Mouse (Mus musculus) heart, embryonic 12.5 days (tissue): Measurements from ENCODE around the gene Smco2. TPM values are rescaled to one million over a fixed set of nuclear protein-coding genes. Genes with fewer than 3 reads are reported as not detected.

Experiments used
- ATAC-seq: fragments of 200-750 bp; cut with Nextera tagmentation; 2 replicates; pipeline ENCODE4 v1.8.0; 2017; ENCODE audit warnings: moderate TSS enrichment, moderate library complexity; ENCODE audit not compliant: insufficient number of reproducible peaks, low FRiP score
- H3K27ac ChIP-seq: fragments of 300-500 bp; sonication (generic); 2 replicates; pipeline ENCODE4 v1.5.1; 2016; ENCODE audit warnings: mild to moderate bottlenecking, moderate library complexity; ENCODE audit not compliant: poor library complexity, severe bottlenecking
- H3K27me3 ChIP-seq: fragments of 300-500 bp; sonication (generic); replicated peaks from 2 replicates; pipeline ENCODE4 v1.6.1; 2016; ENCODE audit warnings: mild to moderate bottlenecking, moderate library complexity
- H3K36me3 ChIP-seq: fragments of 300-500 bp; sonication (generic); 2 replicates; pipeline ENCODE4 v1.6.1; 2016; ENCODE audit warnings: mild to moderate bottlenecking, moderate library complexity
- H3K4me1 ChIP-seq: fragments of 300-500 bp; sonication (generic); replicated peaks from 2 replicates; pipeline ENCODE4 v1.6.1; 2016; ENCODE audit warnings: mild to moderate bottlenecking
- H3K4me2 ChIP-seq: fragments of 300-500 bp; sonication (generic); 2 replicates; pipeline ENCODE4 v1.6.1; 2016; ENCODE audit warnings: mild to moderate bottlenecking, moderate library complexity
- H3K4me3 ChIP-seq: fragments of 300-500 bp; sonication (generic); 2 replicates; pipeline ENCODE4 v1.5.1; 2016; ENCODE audit warnings: mild to moderate bottlenecking
- H3K9ac ChIP-seq: fragments of 300-500 bp; sonication (generic); 2 replicates; pipeline ENCODE4 v1.6.1; 2016; ENCODE audit warnings: mild to moderate bottlenecking, moderate library complexity
- H3K9me3 ChIP-seq: fragments of 300-500 bp; sonication (generic); replicated peaks from 2 replicates; pipeline ENCODE4 v1.6.1; 2016; ENCODE audit warnings: mild to moderate bottlenecking, moderate library complexity
- WGBS: fragments of 180-500 bp; shearing (Covaris S2); methylation state at CpG from one replicate; pipeline ENCODE4 v1.1.7; 2016; 5-methylcytosine and 5-hydroxymethylcytosine counted together
- polyA plus RNA-seq: library from polyadenylated mRNA; unstranded; fragments of >200 nt; fragmentation: Nextera tagmentation; extraction: Ambion mirVana; gene quantifications from 2 replicates; pipeline ENCODE4 v1.2.1, GENCODE M21; 2016

Gene Smco2
- polyA plus RNA-seq, 1 experiment from 2014 or later: not detected

DNA sequence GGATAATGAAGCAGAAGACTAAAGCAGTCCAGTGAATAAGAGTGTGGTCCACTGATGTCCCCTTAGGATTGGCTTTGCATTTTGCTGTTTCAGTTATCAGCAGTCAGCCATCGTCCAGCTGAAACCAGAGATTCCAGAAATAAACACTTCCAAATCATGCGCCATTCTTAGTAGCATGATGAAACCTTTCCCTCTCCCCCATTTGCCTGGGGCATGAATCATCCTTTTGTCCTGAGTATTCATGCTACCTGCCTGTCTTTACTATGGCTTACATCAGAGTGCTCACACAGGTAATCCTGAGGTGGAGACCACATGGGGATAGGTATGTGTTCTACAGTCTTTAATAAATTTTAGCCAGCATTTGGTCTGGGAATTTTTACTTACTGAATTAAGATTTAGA, 49.7 kb downstream of the Smco2 start:
- H3K36me3 ChIP-seq: peaks cover 11% of the 10 kb centered on the region
- peaks cover 36% of the 10 kb centered on the region for H3K4me1 ChIP-seq
- H3K4me3 ChIP-seq: no peak overlapping the region
- no peaks in the 10 kb centered on the region for H3K27me3 ChIP-seq
- H3K9ac ChIP-seq: no peak overlapping the region
- H3K27ac ChIP-seq: no peak overlapping the region
- no peak overlapping the region for H3K4me2 ChIP-seq
- no peaks in the 10 kb centered on the region for H3K9me3 ChIP-seq
- ATAC-seq: no peak
- 30% methylated on average over 2 of the region's 2 CpGs for WGBS

GRCm38 (mm10) chr6:146901929-146902328, 52.0 kb downstream of the Smco2 start:
- no peak overlapping the region for H3K27ac ChIP-seq
- H3K4me2 ChIP-seq: no peak overlapping the region
- no peaks in the 10 kb centered on the region for H3K27me3 ChIP-seq
- H3K9me3 ChIP-seq: no peaks in the 10 kb centered on the region
- H3K9ac ChIP-seq: no peak overlapping the region
- ATAC-seq: no peak
- peaks cover 11% of the 10 kb centered on the region for H3K36me3 ChIP-seq
- WGBS: 90% methylated on average over 4 of the region's 4 CpGs
- peaks cover 49% of the 10 kb centered on the region for H3K4me1 ChIP-seq
- H3K4me3 ChIP-seq: no peak overlapping the region

- Histone ChIP-seq H3K4me2 (no peak overlapping the region), H3K9ac (no peak overlapping the region), H3K4me3 (no peak overlapping the region), H3K27ac (no peak overlapping the region), H3K9me3 (no peaks in the 10 kb centered on the region), H3K27me3 (no peaks in the 10 kb centered on the region), H3K4me1 (peaks cover 53% of the 10 kb centered on the region), H3K36me3 (peaks cover 11% of the 10 kb centered on the region)
- ATAC-seq: no peak
- WGBS: 79% methylated on average over 2 of the region's 2 CpGs
Observed at GRCm38 (mm10) chr6:146903632-146904031, 53.7 kb downstream of the Smco2 start.

GRCm38 (mm10) chr6:146904707-146905106, 54.8 kb downstream of the Smco2 start:
- Histone ChIP-seq H3K36me3 (peaks cover 11% of the 10 kb centered on the region), H3K4me2 (no peak overlapping the region), H3K9ac (no peak overlapping the region), H3K27ac (no peak overlapping the region), H3K4me3 (no peak overlapping the region), H3K9me3 (no peaks in the 10 kb centered on the region), H3K27me3 (no peaks in the 10 kb centered on the region), H3K4me1 (peaks cover 50% of the 10 kb centered on the region)
- ATAC-seq: no peak
- 71% methylated on average over 3 of the region's 3 CpGs for WGBS

- H3K36me3 ChIP-seq: peaks cover 2% of the 10 kb centered on the region; the same call in 1 of the 2 replicates
- H3K4me2 ChIP-seq: no peak overlapping the region
- H3K9me3 ChIP-seq: no peaks in the 10 kb centered on the region
- no peak overlapping the region for H3K9ac ChIP-seq
- H3K27me3 ChIP-seq: no peaks in the 10 kb centered on the region
- H3K4me1 ChIP-seq: peaks cover 51% of the 10 kb centered on the region
- H3K4me3 ChIP-seq: no peak overlapping the region
- 75% methylated on average over 3 of the region's 3 CpGs for WGBS
- no peak for ATAC-seq
- H3K27ac ChIP-seq: no peak overlapping the region
Observed at GRCm38 (mm10) chr6:146906000-146906786, 56.3 kb downstream of the Smco2 start.

DNA sequence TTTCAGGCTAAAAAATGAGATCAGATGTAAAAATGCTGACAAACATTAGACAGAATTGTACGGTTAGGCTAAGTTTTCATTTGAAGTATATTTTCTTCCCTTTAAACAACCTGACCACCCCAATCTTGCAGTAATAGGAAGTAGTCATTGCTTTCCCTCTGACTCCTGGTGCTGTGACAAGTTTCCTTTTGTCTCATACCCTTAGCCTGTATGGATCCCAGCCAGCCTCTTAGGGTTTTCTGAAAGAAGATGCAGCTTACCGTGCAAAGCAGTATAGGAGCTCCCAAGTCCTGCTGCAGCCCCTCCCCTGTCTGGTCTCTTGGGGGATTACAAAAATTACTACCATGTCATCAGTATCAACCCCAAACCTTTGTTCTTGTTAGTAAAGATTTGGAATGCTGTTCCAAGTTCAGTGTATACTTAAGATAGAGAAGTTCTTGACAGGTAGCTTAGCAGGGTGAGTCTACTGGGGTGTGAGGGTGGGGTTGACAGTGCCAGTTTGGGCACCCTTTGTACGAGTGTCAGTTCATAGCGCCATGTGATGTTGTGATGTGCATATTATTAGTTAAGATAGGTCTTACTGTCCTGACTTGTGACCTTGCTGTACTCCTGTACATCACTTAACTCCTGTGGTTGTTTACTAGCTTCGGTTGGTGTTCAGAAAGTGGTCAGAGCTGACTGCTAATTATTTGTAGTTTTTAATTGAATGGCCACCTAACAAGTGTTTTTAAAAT, 57.3 kb downstream of the Smco2 start:
- H3K4me1 ChIP-seq: peaks cover 62% of the 10 kb centered on the region
- no peak for ATAC-seq
- WGBS: 56% methylated on average over 5 of the region's 5 CpGs

GRCm38 (mm10) chr6:146907795-146908190, 57.9 kb downstream of the Smco2 start:
- 67% methylated on average over 1 of the region's 1 CpGs for WGBS
- ATAC-seq: no peak
- Histone ChIP-seq H3K27ac (no peak overlapping the region), H3K4me1 (peaks cover 67% of the 10 kb centered on the region), H3K9me3 (no peaks in the 10 kb centered on the region), H3K9ac (no peak overlapping the region), H3K4me3 (no peak overlapping the region), H3K4me2 (no peak overlapping the region), H3K36me3 (no peaks in the 10 kb centered on the region), H3K27me3 (no peaks in the 10 kb centered on the region)

More for the DNA sequence above, 57.3 kb downstream of the Smco2 start:
- no peaks in the 10 kb centered on the region for H3K27me3 ChIP-seq
- no peak overlapping the region for H3K4me2 ChIP-seq
- H3K9ac ChIP-seq: no peak overlapping the region
- H3K27ac ChIP-seq: no peak overlapping the region
- H3K9me3 ChIP-seq: no peaks in the 10 kb centered on the region
- H3K36me3 ChIP-seq: no peaks in the 10 kb centered on the region
- no peak overlapping the region for H3K4me3 ChIP-seq

DNA sequence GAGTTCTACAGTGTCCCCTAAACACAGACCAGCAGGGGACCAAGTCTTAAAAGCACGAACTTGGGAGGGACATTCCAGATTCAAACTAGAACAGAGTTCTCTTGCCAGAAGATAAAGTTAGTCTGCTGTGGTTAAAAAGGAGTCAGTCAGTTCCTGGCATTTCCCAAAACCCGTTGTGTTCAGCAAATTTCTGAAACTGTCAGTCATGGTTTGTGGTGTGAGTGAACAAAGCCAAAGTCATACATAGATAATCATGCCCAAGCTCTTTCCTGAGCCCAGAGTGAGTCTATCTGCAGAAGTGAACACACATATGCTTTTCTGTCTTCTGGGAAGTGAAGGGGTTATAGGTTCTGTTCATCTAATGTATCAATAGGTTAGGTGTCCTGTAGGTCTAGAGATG, 58.9 kb downstream of the Smco2 start:
- H3K9ac ChIP-seq: no peak overlapping the region
- no peaks in the 10 kb centered on the region for H3K9me3 ChIP-seq
- no peaks in the 10 kb centered on the region for H3K27me3 ChIP-seq
- H3K4me2 ChIP-seq: no peak overlapping the region
- 47% methylated on average over 2 of the region's 2 CpGs for WGBS
- H3K36me3 ChIP-seq: no peaks in the 10 kb centered on the region
- H3K27ac ChIP-seq: no peak overlapping the region
- no peak for ATAC-seq
- no peak overlapping the region for H3K4me3 ChIP-seq
- peaks cover 70% of the 10 kb centered on the region for H3K4me1 ChIP-seq

GRCm38 (mm10) chr6:146909725-146910489, 60.0 kb downstream of the Smco2 start:
- H3K27ac ChIP-seq: no peak overlapping the region
- H3K27me3 ChIP-seq: no peaks in the 10 kb centered on the region
- no peak overlapping the region for H3K9ac ChIP-seq
- H3K9me3 ChIP-seq: no peaks in the 10 kb centered on the region
- H3K4me3 ChIP-seq: no peak overlapping the region
- ATAC-seq: no peak
- no peak overlapping the region for H3K4me2 ChIP-seq
- no peaks in the 10 kb centered on the region for H3K36me3 ChIP-seq
- 70% methylated on average over 5 of the region's 5 CpGs for WGBS
- H3K4me1 ChIP-seq: peaks cover 70% of the 10 kb centered on the region

DNA sequence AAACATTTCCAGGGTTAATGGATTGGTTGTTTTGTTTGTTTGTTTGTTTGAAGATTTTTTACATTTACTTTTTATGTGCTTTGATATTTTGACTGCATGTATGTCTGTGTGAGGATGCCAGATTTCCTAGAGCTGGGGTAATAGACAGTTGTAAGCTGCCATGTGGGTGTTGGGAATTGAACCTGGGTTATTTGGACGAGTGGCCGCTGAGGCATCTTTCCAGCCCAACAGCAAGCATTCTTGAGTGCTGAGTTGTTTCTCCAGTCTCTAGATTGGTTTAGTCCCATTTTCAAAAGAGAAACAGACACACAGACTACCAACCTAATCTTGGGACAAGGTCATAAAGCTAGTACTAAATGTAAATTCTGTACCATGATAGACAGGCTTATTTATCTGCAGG, 60.9 kb downstream of the Smco2 start:
- no peaks in the 10 kb centered on the region for H3K36me3 ChIP-seq
- ATAC-seq: no peak
- no peak overlapping the region for H3K4me3 ChIP-seq
- peaks cover 76% of the 10 kb centered on the region for H3K4me1 ChIP-seq
- no peak overlapping the region for H3K4me2 ChIP-seq
- H3K27ac ChIP-seq: no peak overlapping the region
- H3K9me3 ChIP-seq: no peaks in the 10 kb centered on the region
- H3K27me3 ChIP-seq: no peaks in the 10 kb centered on the region
- H3K9ac ChIP-seq: no peak overlapping the region
- WGBS: 66% methylated on average over 2 of the region's 2 CpGs
